Mouse (Mus musculus): ENCODE data around the gene Armh3. TPM values are rescaled to one million over a fixed set of nuclear protein-coding genes. Genes with fewer than 3 reads are reported as not detected.

Gene Armh3
- polyA plus RNA-seq, 1 experiment, result 22.0 TPM

- TF ChIP-seq POLR2A (IDR thresholded peaks at IDR 0.05; ENCODE audit: borderline replicate concordance, extremely low read depth, insufficient read depth, insufficient read length, poor library complexity, severe bottlenecking) (no peak), CTCF (IDR thresholded peaks at IDR 0.05; ENCODE audit: borderline replicate concordance, extremely low read depth, insufficient read depth, insufficient read length) (no peak)
- DNase-seq (ENCODE audit: low read depth), result no peak
Measured at GRCm38 (mm10) chr19:46041299-46041932, 43.1 kb upstream of the Armh3 start.

- TF ChIP-seq POLR2A (IDR thresholded peaks at IDR 0.05; ENCODE audit: borderline replicate concordance, extremely low read depth, insufficient read depth, insufficient read length, poor library complexity, severe bottlenecking) (no peak), CTCF (IDR thresholded peaks at IDR 0.05; ENCODE audit: borderline replicate concordance, extremely low read depth, insufficient read depth, insufficient read length) (no peak)
- DNase-seq (ENCODE audit: low read depth), result peak; percentile 28
Measured at GRCm38 (mm10) chr19:46040149-46040902, 42.0 kb upstream of the Armh3 start.

- TF ChIP-seq POLR2A (IDR thresholded peaks at IDR 0.05; ENCODE audit: borderline replicate concordance, extremely low read depth, insufficient read depth, insufficient read length, poor library complexity, severe bottlenecking), result peak; percentile 93; the same call in 1 of the 2 replicates
- no peak for TF ChIP-seq CTCF (IDR thresholded peaks at IDR 0.05; ENCODE audit: borderline replicate concordance, extremely low read depth, insufficient read depth, insufficient read length)
- DNase-seq (ENCODE audit: low read depth), result peak; percentile 98
Measured at GRCm38 (mm10) chr19:46039478-46039877, 41.2 kb upstream of the Armh3 start.

- peak; percentile 47 for DNase-seq (ENCODE audit: low read depth)
- no peak for TF ChIP-seq POLR2A (IDR thresholded peaks at IDR 0.05; ENCODE audit: borderline replicate concordance, extremely low read depth, insufficient read depth, insufficient read length, poor library complexity, severe bottlenecking)
Measured at GRCm38 (mm10) chr19:46038851-46039260, 40.6 kb upstream of the Armh3 start.

GRCm38 (mm10) chr19:46037925-46038850 lies 39.9 kb upstream of the Armh3 start:
- peak; percentile 35 for DNase-seq (ENCODE audit: low read depth)
- TF ChIP-seq POLR2A (IDR thresholded peaks at IDR 0.05; ENCODE audit: borderline replicate concordance, extremely low read depth, insufficient read depth, insufficient read length, poor library complexity, severe bottlenecking) (no peak), CTCF (IDR thresholded peaks at IDR 0.05; ENCODE audit: borderline replicate concordance, extremely low read depth, insufficient read depth, insufficient read length) (no peak)

GRCm38 (mm10) chr19:46037243-46037924 lies 39.1 kb upstream of the Armh3 start:
- TF ChIP-seq CTCF (IDR thresholded peaks at IDR 0.05; ENCODE audit: borderline replicate concordance, extremely low read depth, insufficient read depth, insufficient read length) (no peak), POLR2A (IDR thresholded peaks at IDR 0.05; ENCODE audit: borderline replicate concordance, extremely low read depth, insufficient read depth, insufficient read length, poor library complexity, severe bottlenecking) (no peak)
- peak; percentile 65 for DNase-seq (ENCODE audit: low read depth)

- TF ChIP-seq CTCF (IDR thresholded peaks at IDR 0.05; ENCODE audit: borderline replicate concordance, extremely low read depth, insufficient read depth, insufficient read length), result peak; percentile 43; the same call in 1 of the 2 replicates
- no peak for TF ChIP-seq POLR2A (IDR thresholded peaks at IDR 0.05; ENCODE audit: borderline replicate concordance, extremely low read depth, insufficient read depth, insufficient read length, poor library complexity, severe bottlenecking)
- DNase-seq (ENCODE audit: low read depth), result peak; percentile 37
Measured at GRCm38 (mm10) chr19:46036477-46037242, 38.4 kb upstream of the Armh3 start.

- DNase-seq (ENCODE audit: low read depth), result no peak
- TF ChIP-seq CTCF (IDR thresholded peaks at IDR 0.05; ENCODE audit: borderline replicate concordance, extremely low read depth, insufficient read depth, insufficient read length) (no peak), POLR2A (IDR thresholded peaks at IDR 0.05; ENCODE audit: borderline replicate concordance, extremely low read depth, insufficient read depth, insufficient read length, poor library complexity, severe bottlenecking) (no peak)
Measured at GRCm38 (mm10) chr19:46035971-46036370, 37.7 kb upstream of the Armh3 start.

- DNase-seq (ENCODE audit: low read depth), result no peak
- TF ChIP-seq POLR2A (IDR thresholded peaks at IDR 0.05; ENCODE audit: borderline replicate concordance, extremely low read depth, insufficient read depth, insufficient read length, poor library complexity, severe bottlenecking) (no peak), CTCF (IDR thresholded peaks at IDR 0.05; ENCODE audit: borderline replicate concordance, extremely low read depth, insufficient read depth, insufficient read length) (no peak)
Measured at GRCm38 (mm10) chr19:46033911-46034310, 35.6 kb upstream of the Armh3 start.

Data from brain, embryonic 14.5 days (tissue).